Mouse (Mus musculus) c-Kit-negative CD71-positive TER-119-positive erythroid progenitor cells, embryonic 14.5 days (primary cell): ENCODE measurements around the gene Bfsp2.

Source experiments
- DNase-seq: peaks from one replicate; pipeline ENCODE4 v3.0.0-alpha.2; 2013; ENCODE audit warnings: low read depth, low spot score

Gene Bfsp2

GRCm38 (mm10) chr9:103480044-103480576, at the start of gene Bfsp2:
Bfsp2 (minus strand) TSS chr9:103480420.
- no peak for DNase-seq

GRCm38 (mm10) chr9:103525041-103525537, 44.9 kb upstream of the Bfsp2 start:
- DNase-seq = no peak

GRCm38 (mm10) chr9:103524600-103524999, 44.4 kb upstream of the Bfsp2 start:
- no peak for DNase-seq

- no peak for DNase-seq
Observed at GRCm38 (mm10) chr9:103523742-103524403, 43.7 kb upstream of the Bfsp2 start.

GRCm38 (mm10) chr9:103523008-103523407, 42.8 kb upstream of the Bfsp2 start:
- DNase-seq = no peak

- no peak for DNase-seq
Observed at GRCm38 (mm10) chr9:103513884-103514283, 33.7 kb upstream of the Bfsp2 start.

GRCm38 (mm10) chr9:103512257-103512656, 32.0 kb upstream of the Bfsp2 start:
- no peak for DNase-seq

- DNase-seq = no peak
Observed at GRCm38 (mm10) chr9:103506968-103507584, 26.9 kb upstream of the Bfsp2 start.

GRCm38 (mm10) chr9:103505067-103505466, 24.8 kb upstream of the Bfsp2 start:
- DNase-seq = no peak

- no peak for DNase-seq
Observed at GRCm38 (mm10) chr9:103504646-103505045, 24.4 kb upstream of the Bfsp2 start.

- no peak for DNase-seq
Observed at GRCm38 (mm10) chr9:103503586-103504298, 23.5 kb upstream of the Bfsp2 start.

GRCm38 (mm10) chr9:103502655-103503054, 22.4 kb upstream of the Bfsp2 start:
- no peak for DNase-seq

- no peak for DNase-seq
Observed at GRCm38 (mm10) chr9:103501861-103502364, 21.7 kb upstream of the Bfsp2 start.

GRCm38 (mm10) chr9:103499366-103499765, 19.1 kb upstream of the Bfsp2 start:
- DNase-seq = no peak

- no peak for DNase-seq
Observed at GRCm38 (mm10) chr9:103498699-103499098, 18.5 kb upstream of the Bfsp2 start.

- DNase-seq = no peak
Observed at GRCm38 (mm10) chr9:103495391-103495790, 15.2 kb upstream of the Bfsp2 start.

- no peak for DNase-seq
Observed at GRCm38 (mm10) chr9:103494346-103495020, 14.3 kb upstream of the Bfsp2 start.

GRCm38 (mm10) chr9:103491985-103492384, 11.8 kb upstream of the Bfsp2 start:
- no peak for DNase-seq

GRCm38 (mm10) chr9:103490439-103490838, 10.2 kb upstream of the Bfsp2 start:
- peak; percentile 31 for DNase-seq

GRCm38 (mm10) chr9:103489883-103490282, 9.7 kb upstream of the Bfsp2 start:
- DNase-seq = no peak

- no peak for DNase-seq
Observed at GRCm38 (mm10) chr9:103489096-103489495, 8.9 kb upstream of the Bfsp2 start.

- DNase-seq = no peak
Observed at GRCm38 (mm10) chr9:103486262-103486661, 6.0 kb upstream of the Bfsp2 start.
